Mouse (Mus musculus): ENCODE measurements around the gene Nfyb. TPM values are rescaled to one million over a fixed set of nuclear protein-coding genes. Genes with fewer than 3 reads are reported as not detected.

Nfyb gene
- polyA plus RNA-seq, 1 experiment from 2014 or later, result 41.8 TPM

DNA sequence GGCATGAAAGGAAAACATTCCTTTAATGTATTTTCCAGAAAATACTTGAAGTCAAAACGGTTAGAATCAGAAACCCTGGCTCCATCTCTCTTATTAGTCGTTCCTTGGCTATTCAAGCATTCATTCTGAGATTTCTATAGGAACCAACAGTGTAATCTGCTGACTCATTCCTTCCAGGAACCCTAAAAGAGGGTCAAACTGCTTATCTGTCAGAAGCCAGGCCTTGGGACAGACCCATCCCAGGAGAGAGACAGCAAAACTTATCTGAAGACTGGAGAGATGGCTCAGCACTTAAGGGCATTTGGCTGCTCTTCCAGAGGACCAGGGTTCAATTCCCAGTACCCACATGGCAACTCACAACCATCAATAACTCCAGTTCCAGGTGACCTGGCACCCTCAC is 13.1 kb upstream of the Nfyb start:
- DNase-seq (ENCODE audit: low spot score) (no peak), ATAC-seq (ENCODE audit: low read depth) (no peak)
- Histone ChIP-seq H3K4me1 (ENCODE audit: control insufficient read depth, insufficient read depth, low read length) (no peaks in the 10 kb centered on the region), H3K4me2 (ENCODE audit: low read depth, low read length) (no peak overlapping the region), H3K4me3 (ENCODE audit: low read depth, low read length) (no peak overlapping the region), H3K36me3 (ENCODE audit: control insufficient read depth, insufficient read depth, low read length) (no peaks in the 10 kb centered on the region), H3K9ac (ENCODE audit: low read depth, low read length) (no peak overlapping the region), H3K27me3 (replicated peaks; ENCODE audit: control insufficient read depth, insufficient read depth, low read length) (no peaks in the 10 kb centered on the region), H3K9me3 (ENCODE audit: control insufficient read depth, low read length) (0 out of 2 replicates have a peak, but pooled peaks cover 4% of the 10 kb centered on the region), H3K27ac (replicated peaks; ENCODE audit: low read depth, low read length) (no peak overlapping the region)
- 55% methylated on average over 2 of the region's 2 CpGs for WGBS

DNA sequence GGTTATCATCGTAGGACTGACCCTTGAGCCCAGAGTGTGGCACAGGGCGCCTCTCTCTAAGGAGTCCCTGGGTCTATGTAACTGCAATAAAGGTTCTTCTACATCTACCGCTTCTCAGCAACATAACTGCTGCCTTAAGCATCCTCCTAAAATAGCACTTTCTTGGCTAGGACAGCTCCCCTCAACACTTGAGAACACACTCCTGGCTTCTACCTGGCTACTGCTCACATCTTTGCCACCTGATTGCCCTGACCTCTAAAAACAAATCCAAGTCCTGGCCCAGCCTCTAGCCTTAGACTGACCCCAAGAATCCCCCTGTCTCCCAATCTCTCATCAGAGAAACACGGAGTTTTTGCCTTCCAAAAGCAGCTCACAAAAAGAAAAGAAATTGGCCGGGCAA is 10.9 kb upstream of the Nfyb start:
- Histone ChIP-seq H3K27ac (replicated peaks; ENCODE audit: low read depth, low read length) (no peak overlapping the region), H3K4me3 (ENCODE audit: low read depth, low read length) (no peak overlapping the region), H3K4me1 (ENCODE audit: control insufficient read depth, insufficient read depth, low read length) (no peaks in the 10 kb centered on the region), H3K27me3 (replicated peaks; ENCODE audit: control insufficient read depth, insufficient read depth, low read length) (no peaks in the 10 kb centered on the region), H3K4me2 (ENCODE audit: low read depth, low read length) (no peak overlapping the region), H3K9ac (ENCODE audit: low read depth, low read length) (no peak overlapping the region), H3K36me3 (ENCODE audit: control insufficient read depth, insufficient read depth, low read length) (no peaks in the 10 kb centered on the region), H3K9me3 (ENCODE audit: control insufficient read depth, low read length) (0 out of 2 replicates have a peak, but pooled peaks cover 4% of the 10 kb centered on the region)
- WGBS, result 93% methylated on average over 5 of the region's 5 CpGs
- ATAC-seq (ENCODE audit: low read depth) (no peak), DNase-seq (ENCODE audit: low spot score) (no peak)

DNA sequence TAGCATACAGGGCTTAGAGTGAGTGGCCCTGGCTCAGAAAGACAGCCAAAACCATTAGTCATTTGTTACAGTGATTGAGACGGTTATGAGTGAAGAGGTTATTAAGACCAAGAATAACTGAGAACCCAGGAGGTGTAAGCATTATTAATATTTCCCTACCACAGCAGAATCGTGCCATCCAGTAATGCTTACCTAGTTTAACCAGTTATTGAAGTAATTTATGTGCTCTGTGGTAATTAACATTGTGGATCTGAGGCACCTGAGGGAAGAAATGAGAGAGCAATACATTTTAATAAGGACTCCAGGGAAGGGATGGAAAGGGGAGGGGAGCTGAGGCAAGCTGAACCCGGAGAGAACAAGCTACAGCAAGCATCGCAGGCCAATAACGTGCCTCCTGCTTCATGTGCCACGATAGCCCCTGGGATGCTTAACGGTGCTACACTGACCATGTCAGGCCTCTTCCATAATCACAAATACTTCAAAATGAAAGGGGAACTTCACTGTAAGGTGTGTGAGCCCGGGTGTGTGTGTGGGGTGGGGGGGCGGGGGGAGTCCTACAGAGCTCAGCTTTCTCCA is 7.7 kb upstream of the Nfyb start:
- Histone ChIP-seq H3K9ac (ENCODE audit: low read depth, low read length) (no peak overlapping the region), H3K27ac (replicated peaks; ENCODE audit: low read depth, low read length) (no peak overlapping the region), H3K4me2 (ENCODE audit: low read depth, low read length) (no peak overlapping the region), H3K27me3 (replicated peaks; ENCODE audit: control insufficient read depth, insufficient read depth, low read length) (no peaks in the 10 kb centered on the region), H3K9me3 (ENCODE audit: control insufficient read depth, low read length) (0 out of 2 replicates have a peak, but pooled peaks cover 4% of the 10 kb centered on the region), H3K36me3 (ENCODE audit: control insufficient read depth, insufficient read depth, low read length) (no peaks in the 10 kb centered on the region), H3K4me3 (ENCODE audit: low read depth, low read length) (no peak overlapping the region), H3K4me1 (ENCODE audit: control insufficient read depth, insufficient read depth, low read length) (no peaks in the 10 kb centered on the region)
- DNase-seq (ENCODE audit: low spot score), result peak; percentile 15
- WGBS, result 66% methylated on average over 9 of the region's 9 CpGs
- ATAC-seq (ENCODE audit: low read depth), result 0 out of 2 replicates have a peak, but pooled peaks have one; percentile 23

DNA sequence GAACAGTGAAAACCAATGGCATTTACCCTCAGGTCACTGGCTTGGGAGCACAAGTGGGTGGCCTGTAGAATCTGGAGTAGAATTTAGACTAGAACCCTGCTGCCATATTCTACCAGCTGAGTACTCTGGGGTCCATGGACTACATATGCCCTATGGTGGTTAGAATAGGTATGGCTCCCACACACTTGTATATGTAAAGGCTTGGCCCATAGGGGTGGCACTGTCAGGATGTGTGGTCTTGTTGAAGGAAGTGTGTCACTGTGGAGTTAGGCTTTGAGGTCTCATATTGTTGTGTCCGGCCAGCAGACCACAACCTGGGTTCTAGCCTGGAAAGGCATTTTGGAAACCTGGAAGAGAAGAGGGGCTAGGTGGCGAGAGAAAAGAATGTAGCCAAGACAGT is 6.8 kb upstream of the Nfyb start:
- no peaks in the 10 kb centered on the region for H3K4me1 ChIP-seq (ENCODE audit: control insufficient read depth, insufficient read depth, low read length)
- H3K27ac ChIP-seq (replicated peaks; ENCODE audit: low read depth, low read length), result no peak overlapping the region
- H3K9me3 ChIP-seq (ENCODE audit: control insufficient read depth, low read length), result 0 out of 2 replicates have a peak, but pooled peaks cover 4% of the 10 kb centered on the region
- H3K9ac ChIP-seq (ENCODE audit: low read depth, low read length), result no peak overlapping the region
- DNase-seq (ENCODE audit: low spot score), result no peak
- H3K4me3 ChIP-seq (ENCODE audit: low read depth, low read length), result no peak overlapping the region
- no peaks in the 10 kb centered on the region for H3K36me3 ChIP-seq (ENCODE audit: control insufficient read depth, insufficient read depth, low read length)
- no peaks in the 10 kb centered on the region for H3K27me3 ChIP-seq (replicated peaks; ENCODE audit: control insufficient read depth, insufficient read depth, low read length)
- H3K4me2 ChIP-seq (ENCODE audit: low read depth, low read length), result no peak overlapping the region
- no peak for ATAC-seq (ENCODE audit: low read depth)
- 83% methylated on average over 2 of the region's 2 CpGs for WGBS

DNA sequence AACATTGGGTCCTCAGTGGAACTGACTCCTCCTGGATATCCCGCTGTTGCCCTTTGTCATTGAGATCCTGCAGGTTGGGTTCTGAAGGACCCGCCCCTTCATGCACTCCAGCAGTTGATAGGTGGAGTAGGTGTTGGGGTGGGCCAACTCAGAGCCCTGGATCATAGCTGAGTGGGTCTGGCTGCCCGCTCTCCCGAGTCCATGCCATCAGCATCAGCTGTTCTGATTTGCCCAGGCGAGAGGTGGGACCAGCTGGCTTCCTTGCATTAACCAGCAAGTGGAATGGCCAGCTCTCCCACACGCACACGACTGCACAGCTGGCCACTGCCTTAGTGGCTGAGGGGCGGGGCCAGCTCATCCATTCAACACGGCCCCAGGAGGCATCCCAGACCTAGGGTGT is 5.0 kb upstream of the Nfyb start:
- ATAC-seq (ENCODE audit: low read depth) (no peak), DNase-seq (ENCODE audit: low spot score) (peak; percentile 21)
- Histone ChIP-seq H3K4me3 (ENCODE audit: low read depth, low read length) (no peak overlapping the region), H3K9me3 (ENCODE audit: control insufficient read depth, low read length) (0 out of 2 replicates have a peak, but pooled peaks cover 4% of the 10 kb centered on the region), H3K4me1 (ENCODE audit: control insufficient read depth, insufficient read depth, low read length) (no peaks in the 10 kb centered on the region), H3K27me3 (replicated peaks; ENCODE audit: control insufficient read depth, insufficient read depth, low read length) (no peaks in the 10 kb centered on the region), H3K9ac (ENCODE audit: low read depth, low read length) (no peak overlapping the region), H3K4me2 (ENCODE audit: low read depth, low read length) (no peak overlapping the region), H3K27ac (replicated peaks; ENCODE audit: low read depth, low read length) (no peak overlapping the region), H3K36me3 (ENCODE audit: control insufficient read depth, insufficient read depth, low read length) (no peaks in the 10 kb centered on the region)
- 27% methylated on average over 9 of the region's 9 CpGs for WGBS

DNA sequence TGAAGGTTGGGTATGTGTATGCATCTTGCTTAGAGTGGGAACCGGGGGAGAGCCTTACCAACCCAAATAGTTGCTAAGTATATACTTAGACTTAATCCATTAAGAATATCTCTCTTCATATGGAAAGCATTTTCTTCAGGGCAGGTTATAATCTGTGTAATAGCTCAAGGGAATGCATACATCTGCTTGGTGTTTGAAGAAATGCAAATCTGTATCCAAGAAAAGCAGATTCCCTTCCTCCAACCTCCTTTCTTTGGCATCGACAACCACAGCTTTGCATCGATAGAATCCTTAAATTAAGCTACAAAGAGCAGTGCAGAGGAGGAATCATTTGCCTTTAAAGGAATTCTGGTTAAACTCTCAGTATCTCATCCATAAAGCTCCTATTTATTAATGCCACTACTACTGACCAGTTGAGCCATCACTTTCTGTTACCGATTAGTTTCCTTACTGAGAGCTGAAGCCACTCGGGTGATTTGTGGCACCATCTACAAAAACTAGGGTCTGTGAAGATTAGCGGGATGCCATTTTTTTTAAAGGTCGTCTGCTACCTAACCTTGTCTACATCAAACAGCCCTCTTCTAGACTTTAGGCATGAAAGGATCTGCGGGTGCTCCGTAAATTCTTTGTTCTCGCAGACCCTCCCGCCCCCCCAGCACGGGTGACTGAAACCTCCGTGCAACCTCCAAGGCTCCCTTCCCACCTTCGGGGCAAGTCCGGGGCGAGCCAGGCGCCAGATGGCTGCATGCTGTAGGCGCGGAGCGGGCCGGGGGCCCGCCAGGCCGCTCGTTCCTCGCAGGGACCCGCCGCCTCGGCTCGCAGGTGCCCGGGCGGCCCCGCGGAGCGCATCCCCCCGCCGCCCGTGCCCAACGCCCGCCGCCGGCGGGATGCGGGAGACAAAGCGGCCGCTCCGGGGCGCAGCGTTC is 925 bp downstream of the Nfyb start:
- H3K4me1 ChIP-seq (ENCODE audit: control insufficient read depth, insufficient read depth, low read length), result peaks cover 19% of the 10 kb centered on the region
- H3K36me3 ChIP-seq (ENCODE audit: control insufficient read depth, insufficient read depth, low read length), result peaks cover 35% of the 10 kb centered on the region
- H3K4me3 ChIP-seq (ENCODE audit: low read depth, low read length), result peak overlapping the region; percentile 89
- peak; percentile 22 for ATAC-seq (ENCODE audit: low read depth)
- H3K27ac ChIP-seq (replicated peaks; ENCODE audit: low read depth, low read length), result peak overlapping the region; percentile 100
- H3K9me3 ChIP-seq (ENCODE audit: control insufficient read depth, low read length), result no peaks in the 10 kb centered on the region
- peak overlapping the region; percentile 98 for H3K9ac ChIP-seq (ENCODE audit: low read depth, low read length)
- peak overlapping the region; percentile 77 for H3K4me2 ChIP-seq (ENCODE audit: low read depth, low read length)
- peak; percentile 62 for DNase-seq (ENCODE audit: low spot score)
- WGBS, result under 1% methylated on average over 28 of the region's 48 CpGs
- no peaks in the 10 kb centered on the region for H3K27me3 ChIP-seq (replicated peaks; ENCODE audit: control insufficient read depth, insufficient read depth, low read length)

DNA sequence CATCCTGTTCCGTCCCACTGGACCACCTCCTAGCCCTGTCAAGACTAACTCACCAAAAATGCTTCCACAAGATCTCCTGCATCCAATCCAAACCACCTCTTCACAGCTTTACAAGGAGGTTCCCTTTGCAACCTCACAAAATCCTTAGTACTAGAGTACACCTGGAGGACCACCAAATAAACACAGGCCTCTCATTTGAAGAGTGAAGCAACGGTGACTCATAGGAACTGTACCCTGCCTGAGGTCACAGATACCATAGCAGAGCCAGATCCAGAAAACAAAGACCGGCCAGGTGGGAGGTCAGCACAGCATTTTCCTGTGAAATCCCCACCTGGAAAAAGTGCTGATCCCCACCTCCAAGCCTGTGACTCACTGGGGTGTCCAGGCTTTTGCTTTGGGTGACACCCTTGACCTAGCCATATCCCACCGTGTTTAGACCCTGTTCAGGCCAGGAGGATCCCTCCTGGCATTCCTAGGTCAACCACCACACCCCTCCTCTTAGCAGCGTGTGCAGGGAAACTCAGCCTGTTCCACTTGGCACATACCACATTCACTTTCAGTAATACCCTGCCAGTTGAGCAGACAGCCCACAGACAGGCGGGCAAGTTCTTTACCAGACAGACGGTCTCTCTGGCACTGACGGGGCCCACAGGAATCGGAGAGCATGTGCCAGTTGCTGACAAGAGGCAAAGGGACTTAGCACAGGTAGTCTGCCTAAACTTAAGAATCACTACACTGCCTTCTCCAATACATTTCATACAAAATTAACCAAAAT is 2.7 kb downstream of the Nfyb start:
- WGBS, result 71% methylated on average over 9 of the region's 9 CpGs
- H3K9ac ChIP-seq (ENCODE audit: low read depth, low read length), result peak overlapping the region; percentile 2; the same call in 1 of the 2 replicates
- ATAC-seq (ENCODE audit: low read depth) (no peak), DNase-seq (ENCODE audit: low spot score) (no peak)
- H3K4me3 ChIP-seq (ENCODE audit: low read depth, low read length), result no peak overlapping the region
- peaks cover 19% of the 10 kb centered on the region for H3K4me1 ChIP-seq (ENCODE audit: control insufficient read depth, insufficient read depth, low read length)
- H3K9me3 ChIP-seq (ENCODE audit: control insufficient read depth, low read length), result no peaks in the 10 kb centered on the region
- H3K4me2 ChIP-seq (ENCODE audit: low read depth, low read length), result peak overlapping the region; percentile 20; the same call in 1 of the 2 replicates
- no peak overlapping the region for H3K27ac ChIP-seq (replicated peaks; ENCODE audit: low read depth, low read length)
- no peaks in the 10 kb centered on the region for H3K27me3 ChIP-seq (replicated peaks; ENCODE audit: control insufficient read depth, insufficient read depth, low read length)
- peaks cover 53% of the 10 kb centered on the region for H3K36me3 ChIP-seq (ENCODE audit: control insufficient read depth, insufficient read depth, low read length)

DNA sequence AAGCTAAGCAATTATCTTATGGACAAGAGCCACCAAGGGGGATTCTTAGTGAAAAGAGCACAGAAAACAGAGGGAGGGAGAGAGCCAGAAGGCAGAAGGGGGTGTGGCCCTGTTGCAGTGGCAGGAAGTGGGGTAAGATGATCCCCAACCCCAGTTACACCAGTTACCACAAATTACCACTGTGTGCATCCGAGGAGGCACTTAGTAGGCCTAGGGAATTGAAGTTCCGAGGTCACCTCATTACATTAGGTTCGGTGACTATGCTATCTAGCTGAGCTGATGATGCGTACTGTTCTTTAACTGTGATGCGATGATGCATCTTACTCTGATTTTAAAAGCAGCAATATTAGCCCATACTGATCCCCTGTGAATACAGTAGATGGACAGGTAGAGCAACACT is 4.2 kb downstream of the Nfyb start:
- H3K4me3 ChIP-seq (ENCODE audit: low read depth, low read length), result no peak overlapping the region
- WGBS, result 84% methylated on average over 5 of the region's 5 CpGs
- H3K9ac ChIP-seq (ENCODE audit: low read depth, low read length), result no peak overlapping the region
- no peak for DNase-seq (ENCODE audit: low spot score)
- ATAC-seq (ENCODE audit: low read depth), result no peak
- H3K36me3 ChIP-seq (ENCODE audit: control insufficient read depth, insufficient read depth, low read length), result peaks cover 66% of the 10 kb centered on the region
- H3K27me3 ChIP-seq (replicated peaks; ENCODE audit: control insufficient read depth, insufficient read depth, low read length), result no peaks in the 10 kb centered on the region
- no peaks in the 10 kb centered on the region for H3K9me3 ChIP-seq (ENCODE audit: control insufficient read depth, low read length)
- H3K4me1 ChIP-seq (ENCODE audit: control insufficient read depth, insufficient read depth, low read length), result peaks cover 19% of the 10 kb centered on the region
- H3K4me2 ChIP-seq (ENCODE audit: low read depth, low read length), result no peak overlapping the region
- no peak overlapping the region for H3K27ac ChIP-seq (replicated peaks; ENCODE audit: low read depth, low read length)

Data from embryonic facial prominence, embryonic 14.5 days (tissue).